Mouse (Mus musculus) C2C12 (cell line): Measurements from ENCODE around the gene Synm.

ENCODE experiments used
- CTCF ChIP-seq: IDR thresholded peaks from one replicate; pipeline ENCODE4 v1.5.1; 2011; ENCODE audit not compliant: control insufficient read depth, insufficient read depth, insufficient read length
- FOSL1 ChIP-seq: IDR thresholded peaks from one replicate; pipeline ENCODE4 v1.8.0; 2011; ENCODE audit warnings: mild to moderate bottlenecking, low read length; ENCODE audit not compliant: poor library complexity, insufficient read depth, severe bottlenecking
- MAX ChIP-seq: IDR thresholded peaks from one replicate; pipeline ENCODE4 v1.6.1; 2011; ENCODE audit warnings: mild to moderate bottlenecking, control low read depth
- MYOD1 ChIP-seq: IDR thresholded peaks from one replicate; pipeline ENCODE4 v1.6.1; 2011; ENCODE audit warnings: low read depth; ENCODE audit not compliant: control insufficient read depth, insufficient read length

DNA sequence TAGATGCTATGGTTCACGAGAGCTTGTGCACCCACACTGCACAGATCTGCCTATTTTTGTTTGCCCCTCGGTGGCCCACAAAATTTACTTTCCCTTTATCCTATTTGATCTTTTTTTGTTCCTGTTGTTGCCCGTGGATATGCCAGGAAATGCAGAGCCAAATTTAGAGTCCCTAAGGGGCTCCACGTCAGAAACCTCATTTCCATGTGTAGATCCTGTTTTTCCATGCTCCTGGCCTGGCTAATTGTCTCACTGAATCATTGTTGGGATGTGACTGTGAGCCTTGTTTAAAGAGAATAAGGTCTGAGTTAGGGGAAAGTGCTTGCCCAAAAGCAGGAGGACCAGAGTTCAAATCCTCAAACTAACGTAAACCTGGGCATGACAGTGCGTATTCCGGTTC lies 44.4 kb downstream of the Synm start:
- TF ChIP-seq MAX (no peak), CTCF (no peak), FOSL1 (no peak), MYOD1 (no peak)
